Mouse (Mus musculus): ENCODE measurements at regions not wholly inside any gene's neighbourhood (a gene's known extent, or its start where the extent isn't known, plus 50 kb on each side); places are given as distances from the start of the nearest gene placed in this dataset.
"Not testable (repeated sequence)": the region's sequence is repeated elsewhere in the genome, so short reads cannot be mapped to it uniquely, and the experiment has no call there.

DNA sequence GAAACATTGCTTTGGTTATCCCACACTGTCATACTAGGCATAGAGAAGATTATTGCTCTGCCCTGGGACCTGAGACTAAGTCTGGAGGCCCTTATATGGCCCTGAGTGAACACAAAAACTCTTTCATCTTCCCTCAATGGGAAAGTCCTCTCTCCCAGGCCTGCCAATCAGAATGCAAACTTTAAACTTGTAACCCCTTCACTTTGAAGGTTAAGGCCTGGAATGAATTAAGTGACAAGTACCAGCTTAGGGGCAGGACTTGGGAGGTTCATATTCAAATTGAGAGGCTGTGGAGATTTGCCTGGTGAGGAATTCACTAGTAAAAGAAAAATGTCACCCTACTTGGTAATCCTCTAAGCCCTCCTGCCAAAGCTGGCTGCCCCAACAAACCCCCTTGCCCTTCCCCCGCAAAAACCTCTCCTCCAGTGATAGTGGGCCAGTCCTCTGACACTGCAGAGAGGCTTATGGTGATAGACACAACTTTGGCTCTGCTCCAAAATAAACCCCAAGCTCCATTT is 120.4 kb upstream of the Thpo start:
- Histone ChIP-seq H3K4me3 (ENCODE audit: low read depth, low read length) (no peak overlapping the region), H3K4me2 (replicated peaks; ENCODE audit: low read depth, low read length) (no peak overlapping the region), H3K36me3 (ENCODE audit: insufficient read depth, low read length) (no peaks in the 10 kb centered on the region), H3K27ac (ENCODE audit: low read length) (no peak overlapping the region), H3K9ac (replicated peaks; ENCODE audit: low read depth) (no peak overlapping the region), H3K9me3 (ENCODE audit: low read length) (no peaks in the 10 kb centered on the region), H3K4me1 (ENCODE audit: insufficient read depth, low read depth, low read length) (no peaks in the 10 kb centered on the region), H3K27me3 (replicated peaks; ENCODE audit: insufficient read depth, low read length) (no peaks in the 10 kb centered on the region)
- ATAC-seq (no peak), DNase-seq (ENCODE audit: low spot score) (no peak)
- WGBS, result 60% methylated on average over 1 of the region's 1 CpGs
- TF ChIP-seq CTCF (IDR thresholded peaks at IDR 0.05), result no peak
- TF ChIP-seq EP300 (IDR thresholded peaks at IDR 0.05), result no peak

GRCm38 (mm10) chr16:20838151-20838550 is 103.8 kb upstream of the Thpo start:
- H3K4me2 ChIP-seq (replicated peaks; ENCODE audit: low read depth, low read length), result no peak overlapping the region
- H3K4me3 ChIP-seq (ENCODE audit: low read depth, low read length), result no peak overlapping the region
- H3K27me3 ChIP-seq (replicated peaks; ENCODE audit: insufficient read depth, low read length), result no peaks in the 10 kb centered on the region
- no peaks in the 10 kb centered on the region for H3K4me1 ChIP-seq (ENCODE audit: insufficient read depth, low read depth, low read length)
- no peaks in the 10 kb centered on the region for H3K36me3 ChIP-seq (ENCODE audit: insufficient read depth, low read length)
- H3K9me3 ChIP-seq (ENCODE audit: low read length), result no peaks in the 10 kb centered on the region
- H3K9ac ChIP-seq (replicated peaks; ENCODE audit: low read depth), result no peak overlapping the region
- no peak overlapping the region for H3K27ac ChIP-seq (ENCODE audit: low read length)
- ATAC-seq (no peak), DNase-seq (ENCODE audit: low spot score) (no peak)
- TF ChIP-seq EP300 (IDR thresholded peaks at IDR 0.05) (no peak), CTCF (IDR thresholded peaks at IDR 0.05) (no peak)
- 24% methylated on average over 2 of the region's 2 CpGs for WGBS

- WGBS, result 40% methylated on average over 5 of the region's 5 CpGs
- H3K4me3 ChIP-seq (ENCODE audit: low read depth, low read length), result no peak overlapping the region
- no peak overlapping the region for H3K4me2 ChIP-seq (replicated peaks; ENCODE audit: low read depth, low read length)
- no peaks in the 10 kb centered on the region for H3K36me3 ChIP-seq (ENCODE audit: insufficient read depth, low read length)
- TF ChIP-seq CTCF (IDR thresholded peaks at IDR 0.05) (no peak), EP300 (IDR thresholded peaks at IDR 0.05) (no peak)
- DNase-seq (ENCODE audit: low spot score), result no peak
- no peaks in the 10 kb centered on the region for H3K9me3 ChIP-seq (ENCODE audit: low read length)
- no peak for ATAC-seq
- H3K27ac ChIP-seq (ENCODE audit: low read length), result no peak overlapping the region
- no peak overlapping the region for H3K9ac ChIP-seq (replicated peaks; ENCODE audit: low read depth)
- no peaks in the 10 kb centered on the region for H3K4me1 ChIP-seq (ENCODE audit: insufficient read depth, low read depth, low read length)
- no peaks in the 10 kb centered on the region for H3K27me3 ChIP-seq (replicated peaks; ENCODE audit: insufficient read depth, low read length)
These were observed 102.6 kb upstream of the Thpo start for GRCm38 (mm10) chr16:20836866-20837265.

DNA sequence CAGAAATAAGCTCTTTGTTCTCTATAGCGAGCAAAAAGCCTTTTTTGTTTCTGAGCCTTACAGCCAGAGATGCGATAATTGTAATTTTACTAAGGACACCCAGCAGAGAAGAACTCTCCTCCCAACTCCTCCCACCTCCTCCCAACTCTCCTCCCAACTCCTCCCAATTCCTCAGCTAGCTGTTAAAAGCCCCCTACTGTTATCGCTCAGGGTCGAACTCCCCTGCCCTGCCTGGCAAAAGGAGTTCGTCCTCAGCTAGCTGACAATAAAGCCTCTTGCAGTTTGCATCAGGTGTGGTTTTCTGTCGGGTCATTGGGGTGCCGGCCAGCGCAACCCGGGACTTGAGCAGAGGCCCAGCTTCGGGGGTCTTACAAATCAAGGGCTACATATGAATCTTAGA is 99.5 kb upstream of the Thpo start:
- H3K36me3 ChIP-seq (ENCODE audit: insufficient read depth, low read length); ATAC-seq: not testable (repeated sequence)
- 82% methylated on average over 10 of the region's 10 CpGs for WGBS

GRCm38 (mm10) chr16:20833301-20833700 is 99.0 kb upstream of the Thpo start:
- Histone ChIP-seq H3K4me2 (replicated peaks; ENCODE audit: low read depth, low read length) (no peak overlapping the region), H3K9me3 (ENCODE audit: low read length) (no peaks in the 10 kb centered on the region), H3K9ac (replicated peaks; ENCODE audit: low read depth) (no peak overlapping the region), H3K27me3 (replicated peaks; ENCODE audit: insufficient read depth, low read length) (no peaks in the 10 kb centered on the region), H3K27ac (ENCODE audit: low read length) (no peak overlapping the region), H3K36me3 (ENCODE audit: insufficient read depth, low read length) (no peaks in the 10 kb centered on the region), H3K4me3 (ENCODE audit: low read depth, low read length) (no peak overlapping the region), H3K4me1 (ENCODE audit: insufficient read depth, low read depth, low read length) (peaks cover 3% of the 10 kb centered on the region; the same call in 1 of the 2 replicates)
- DNase-seq (ENCODE audit: low spot score), result no peak
- TF ChIP-seq CTCF (IDR thresholded peaks at IDR 0.05) (no peak), EP300 (IDR thresholded peaks at IDR 0.05) (no peak)
- WGBS, result 68% methylated on average over 8 of the region's 8 CpGs
- ATAC-seq, result no peak

More for the DNA sequence above, 99.5 kb upstream of the Thpo start:
- not testable (repeated sequence) for H3K9ac ChIP-seq (replicated peaks; ENCODE audit: low read depth); H3K27ac ChIP-seq (ENCODE audit: low read length); H3K9me3 ChIP-seq (ENCODE audit: low read length); H3K27me3 ChIP-seq (replicated peaks; ENCODE audit: insufficient read depth, low read length); H3K4me1 ChIP-seq (ENCODE audit: insufficient read depth, low read depth, low read length); H3K4me3 ChIP-seq (ENCODE audit: low read depth, low read length); DNase-seq (ENCODE audit: low spot score); H3K4me2 ChIP-seq (replicated peaks; ENCODE audit: low read depth, low read length)

GRCm38 (mm10) chr16:20829732-20830435 is 95.6 kb upstream of the Thpo start:
- Histone ChIP-seq H3K4me3 (ENCODE audit: low read depth, low read length) (no peak overlapping the region), H3K27me3 (replicated peaks; ENCODE audit: insufficient read depth, low read length) (no peaks in the 10 kb centered on the region), H3K27ac (ENCODE audit: low read length) (0 out of 2 replicates have a peak overlapping the region, but pooled peaks have one; percentile 38), H3K9me3 (ENCODE audit: low read length) (no peaks in the 10 kb centered on the region), H3K9ac (replicated peaks; ENCODE audit: low read depth) (no peak overlapping the region), H3K4me2 (replicated peaks; ENCODE audit: low read depth, low read length) (no peak overlapping the region), H3K4me1 (ENCODE audit: insufficient read depth, low read depth, low read length) (peaks cover 3% of the 10 kb centered on the region; the same call in 1 of the 2 replicates), H3K36me3 (ENCODE audit: insufficient read depth, low read length) (no peaks in the 10 kb centered on the region)
- DNase-seq (ENCODE audit: low spot score), result peak; percentile 54
- ATAC-seq, result peak; percentile 92
- 21% methylated on average over 6 of the region's 6 CpGs for WGBS
- peak; percentile 60 for TF ChIP-seq EP300 (IDR thresholded peaks at IDR 0.05)
- no peak for TF ChIP-seq CTCF (IDR thresholded peaks at IDR 0.05)

Measured in lung, postnatal 0 days (tissue).